Mouse (Mus musculus): Measurements from ENCODE around the gene Dcdc2c. TPM values are rescaled to one million over a fixed set of nuclear protein-coding genes. Genes with fewer than 3 reads are reported as not detected.

The Dcdc2c gene
- not detected for total RNA-seq (2021)
- long read RNA-seq, experiment 1 = 0 reads
- long read RNA-seq, experiment 2 = 0 reads

DNA sequence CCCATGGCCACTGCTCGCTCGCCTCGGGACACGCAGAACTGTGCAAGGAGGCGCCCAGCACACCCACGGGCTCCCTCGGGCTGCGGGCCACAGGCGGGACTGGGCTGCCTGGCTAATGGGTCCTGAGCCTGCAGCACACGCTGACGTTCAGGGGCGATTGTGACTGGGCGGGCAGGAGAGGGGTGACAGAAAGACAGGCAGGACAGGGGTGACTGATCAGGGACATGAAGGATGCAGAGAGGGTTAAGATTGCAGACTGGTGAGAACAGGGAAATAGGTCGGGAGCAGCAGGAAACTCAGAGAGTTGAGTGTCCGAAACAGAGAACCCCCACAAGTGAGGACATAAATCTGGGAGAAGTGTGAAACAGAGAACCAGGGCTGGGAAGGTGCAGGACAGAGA is at the start of gene Dcdc2c:
TSS of gene Dcdc2c (minus strand) at position 101 of the 400 bp plus-strand sequence.
- intact Hi-C loops (cut with DNase I) = no loop called here
- no peak for TF ChIP-seq CTCF (IDR thresholded peaks at IDR 0.05)
- no peak for DNase-seq
- no peak within 1 kb of the TSS for H3K27ac ChIP-seq
- no peak within 1 kb of the TSS for H3K4me3 ChIP-seq

DNA sequence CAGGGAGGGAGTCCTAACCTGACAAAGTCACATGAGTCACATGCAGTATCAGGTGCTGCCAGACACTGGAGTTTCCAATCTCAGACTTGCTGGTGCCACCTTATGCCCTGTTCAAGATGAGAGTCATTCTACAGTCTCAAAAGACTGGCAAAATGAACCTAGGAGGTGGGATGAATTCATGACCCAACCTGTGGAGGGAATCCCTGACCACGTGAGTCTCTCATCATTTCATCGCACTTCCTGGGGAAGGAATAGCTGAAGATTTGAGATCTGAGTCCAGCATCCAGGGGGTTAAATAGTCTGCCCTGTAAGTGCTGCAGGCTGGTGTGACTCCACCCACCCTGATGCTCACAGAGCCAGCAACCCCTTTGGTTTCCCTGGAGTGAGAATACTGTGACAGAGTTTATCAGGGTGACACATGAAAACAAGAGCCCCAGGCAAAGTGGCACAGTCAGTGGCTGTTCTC is 46.4 kb upstream of the Dcdc2c start:
- no peak overlapping the region for H3K4me3 ChIP-seq
- DNase-seq = no peak
- no peak overlapping the region for H3K27ac ChIP-seq
- TF ChIP-seq CTCF (IDR thresholded peaks at IDR 0.05) = no peak
- intact Hi-C loops (cut with DNase I) = no loop called here

GRCm38 (mm10) chr12:28598110-28598509 is 45.9 kb upstream of the Dcdc2c start:
- Histone ChIP-seq H3K4me3 (no peak overlapping the region), H3K27ac (no peak overlapping the region)
- intact Hi-C loops (cut with DNase I) = no loop called here
- no peak for DNase-seq
- TF ChIP-seq CTCF (IDR thresholded peaks at IDR 0.05) = no peak

DNA sequence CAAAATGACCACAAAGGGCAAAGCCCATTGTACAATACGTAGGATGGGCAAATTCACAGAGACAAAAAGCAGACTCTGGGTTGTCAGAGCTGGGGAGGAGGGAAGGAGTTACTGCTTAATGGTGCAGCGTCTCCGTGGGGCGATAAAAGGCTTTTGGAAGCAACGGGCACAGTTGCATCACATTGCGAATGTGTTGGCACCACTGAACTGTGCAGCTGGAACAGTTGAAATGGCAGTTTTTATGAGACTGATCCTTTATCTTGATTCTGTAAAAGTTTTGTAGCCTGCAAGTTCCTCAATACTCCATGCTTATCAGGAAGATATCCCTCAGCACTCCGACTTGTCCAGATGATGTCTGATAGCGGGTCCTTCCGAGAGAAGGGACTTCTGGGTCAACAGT is 45.5 kb upstream of the Dcdc2c start:
- intact Hi-C loops (cut with DNase I) = no loop called here

DNA sequence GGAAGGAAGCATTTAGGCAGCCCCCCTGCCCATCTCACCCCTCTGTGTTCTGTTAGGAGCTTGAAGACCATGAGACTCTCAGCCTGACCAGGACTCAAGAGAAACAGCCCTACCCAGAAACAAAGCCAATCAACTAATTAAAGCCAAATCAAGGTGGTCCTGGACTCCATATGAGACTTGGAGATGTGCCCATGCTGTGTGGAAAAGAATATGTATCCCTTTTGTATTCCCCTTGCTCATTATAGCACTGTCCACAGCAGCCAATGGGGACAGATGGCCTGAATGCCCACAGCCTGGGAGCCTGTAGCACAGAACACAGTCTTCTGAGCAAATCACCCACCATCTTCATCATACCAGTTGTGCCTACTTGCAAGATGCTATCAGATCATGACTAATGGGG is 44.7 kb upstream of the Dcdc2c start:
- Histone ChIP-seq H3K27ac (no peak overlapping the region), H3K4me3 (no peak overlapping the region)
- DNase-seq = no peak
- intact Hi-C loops (cut with DNase I) = no loop called here
- TF ChIP-seq CTCF (IDR thresholded peaks at IDR 0.05) = no peak

More for the DNA sequence above, 45.5 kb upstream of the Dcdc2c start:
- TF ChIP-seq CTCF (IDR thresholded peaks at IDR 0.05) = no peak
- no peak overlapping the region for H3K27ac ChIP-seq
- no peak for DNase-seq
- H3K4me3 ChIP-seq = no peak overlapping the region

DNA sequence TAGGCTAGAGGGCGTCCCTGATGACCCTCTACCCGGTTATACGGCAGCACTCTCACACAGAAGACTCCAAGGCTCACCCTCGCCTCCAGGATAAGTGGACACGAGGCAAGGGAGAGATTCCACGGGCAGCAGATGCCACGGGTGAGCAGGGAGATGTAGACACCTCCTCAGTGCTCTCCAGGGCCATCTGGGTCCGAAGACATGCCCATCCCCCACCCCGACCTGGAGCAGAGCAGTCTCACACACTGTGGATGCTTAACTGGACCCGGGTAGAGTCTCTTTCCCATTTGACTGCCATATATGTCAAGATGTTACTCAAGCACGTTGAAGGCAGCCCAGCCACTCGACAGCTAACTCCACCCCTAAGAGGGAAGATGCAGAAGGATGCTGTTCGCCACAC is 38.2 kb upstream of the Dcdc2c start:
- H3K27ac ChIP-seq = no peak overlapping the region
- no peak overlapping the region for H3K4me3 ChIP-seq
- TF ChIP-seq CTCF (IDR thresholded peaks at IDR 0.05) = no peak
- no peak for DNase-seq
- intact Hi-C loops (cut with DNase I) = no loop called here

- H3K27ac ChIP-seq = no peak overlapping the region
- intact Hi-C loops (cut with DNase I) = loop anchor here (10.0 kb wide), 1 partner anchor 246 kb away; no protein-coding TSS in a partner anchor
- peak; percentile 83 for DNase-seq
- TF ChIP-seq CTCF (IDR thresholded peaks at IDR 0.05) = peak; percentile 88
- peak overlapping the region; percentile 69 for H3K4me3 ChIP-seq
Measured at GRCm38 (mm10) chr12:28589090-28589868, 37.1 kb upstream of the Dcdc2c start.

DNA sequence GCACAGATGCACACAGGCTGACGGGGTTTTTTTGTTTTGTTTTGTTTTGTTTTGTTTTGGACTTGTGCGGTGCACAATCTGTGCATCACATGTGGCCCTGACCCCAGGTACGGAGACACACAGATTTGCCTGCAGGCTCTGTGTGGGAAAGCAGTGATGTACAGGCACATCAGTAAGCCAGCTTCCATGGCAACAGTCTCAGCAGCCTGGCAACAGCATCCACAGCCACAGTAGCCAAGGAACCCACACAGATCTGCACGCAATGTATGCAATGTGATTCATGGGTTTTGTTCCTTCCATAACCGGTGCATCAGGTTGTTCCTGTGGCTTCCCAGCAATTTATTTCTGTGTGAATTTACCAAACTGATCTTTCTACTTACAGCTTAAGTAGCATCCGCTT is 35.8 kb upstream of the Dcdc2c start:
- intact Hi-C loops (cut with DNase I) = loop anchor here (10.0 kb wide), 1 partner anchor 247 kb away; no protein-coding TSS in a partner anchor

DNA sequence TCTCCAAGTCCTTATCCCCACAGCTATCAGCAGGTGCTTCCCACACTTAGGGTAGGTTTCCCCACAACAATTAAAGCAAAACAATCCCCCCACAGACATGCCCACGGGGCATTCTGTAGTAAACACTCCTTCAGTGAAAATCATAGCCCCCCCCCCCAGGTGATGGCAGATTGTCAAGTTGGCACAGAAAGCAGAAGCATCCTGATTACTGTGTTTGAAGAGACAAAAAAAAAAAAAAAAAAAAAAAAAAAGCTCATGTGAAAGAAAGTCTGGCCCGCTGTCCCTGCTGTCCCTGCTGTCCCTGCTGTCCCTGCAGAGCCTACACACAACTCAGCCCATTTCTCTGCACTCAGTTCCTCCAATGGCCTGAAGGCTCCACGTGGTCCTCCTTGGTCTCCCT is 31.8 kb upstream of the Dcdc2c start:
- no peak overlapping the region for H3K4me3 ChIP-seq
- DNase-seq = no peak
- no peak overlapping the region for H3K27ac ChIP-seq
- intact Hi-C loops (cut with DNase I) = loop anchor here (10.0 kb wide), 1 partner anchor 251 kb away; no protein-coding TSS in a partner anchor
- TF ChIP-seq CTCF (IDR thresholded peaks at IDR 0.05) = no peak

More for the DNA sequence above, 35.8 kb upstream of the Dcdc2c start:
- no peak overlapping the region for H3K4me3 ChIP-seq
- no peak overlapping the region for H3K27ac ChIP-seq
- DNase-seq = no peak
- TF ChIP-seq CTCF (IDR thresholded peaks at IDR 0.05) = no peak

- Histone ChIP-seq H3K4me3 (no peak within 1 kb of the TSS), H3K27ac (no peak within 1 kb of the TSS)
- DNase-seq = no peak
- intact Hi-C loops (cut with DNase I) = loop anchor here (10.0 kb wide), 1 partner anchor 252 kb away; no protein-coding TSS in a partner anchor
- TF ChIP-seq CTCF (IDR thresholded peaks at IDR 0.05) = no peak
Measured at GRCm38 (mm10) chr12:28582423-28582822, 30.2 kb upstream of the Dcdc2c start, which contains the start of gene Allc. Gene Allc, minus strand, starts transcription at chr12:28582523.

- no peak overlapping the region for H3K27ac ChIP-seq
- TF ChIP-seq CTCF (IDR thresholded peaks at IDR 0.05) = peak; percentile 43
- H3K4me3 ChIP-seq = no peak overlapping the region
- intact Hi-C loops (cut with DNase I) = no loop called here
- no peak for DNase-seq
Measured at GRCm38 (mm10) chr12:28579132-28579531, 26.9 kb upstream of the Dcdc2c start.

GRCm38 (mm10) chr12:28578147-28578546 is 25.9 kb upstream of the Dcdc2c start:
- no peak for TF ChIP-seq CTCF (IDR thresholded peaks at IDR 0.05)
- H3K27ac ChIP-seq = no peak overlapping the region
- H3K4me3 ChIP-seq = no peak overlapping the region
- intact Hi-C loops (cut with DNase I) = no loop called here
- no peak for DNase-seq

DNA sequence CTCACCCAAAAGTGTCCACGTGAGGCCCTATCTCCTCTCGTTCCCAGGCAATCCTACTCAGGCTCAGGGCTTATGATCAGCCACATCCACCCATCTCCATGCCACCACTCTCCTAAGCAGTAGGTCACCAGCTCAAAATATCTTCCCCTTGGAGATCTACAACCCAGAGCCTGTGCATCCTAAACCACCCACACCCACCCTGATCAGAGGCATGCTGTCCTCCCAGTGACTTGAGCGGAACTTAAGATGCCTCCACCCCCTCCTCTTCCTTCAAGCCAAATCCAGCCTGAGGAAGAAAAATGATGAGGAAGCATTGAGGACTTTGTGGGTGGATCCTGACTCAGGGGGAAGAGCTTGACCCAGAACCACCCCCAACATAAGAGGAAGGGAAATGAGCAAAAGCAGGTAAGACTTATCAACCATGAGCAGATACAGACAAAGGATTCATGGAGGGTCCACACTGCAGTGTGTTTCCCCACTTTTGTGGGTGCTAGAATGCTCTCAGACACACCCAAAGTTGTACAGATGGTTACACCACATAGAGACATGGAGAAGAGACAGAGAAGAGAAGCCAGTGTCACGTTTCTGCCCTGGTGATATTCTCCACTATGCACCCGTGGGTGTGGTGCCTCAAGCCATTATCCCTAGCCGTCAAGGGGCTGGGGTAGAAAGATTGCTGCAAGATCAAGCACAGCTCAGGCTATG is 23.3 kb upstream of the Dcdc2c start:
- no peak overlapping the region for H3K27ac ChIP-seq
- no peak for TF ChIP-seq CTCF (IDR thresholded peaks at IDR 0.05)
- intact Hi-C loops (cut with DNase I) = no loop called here
- DNase-seq = no peak
- H3K4me3 ChIP-seq = no peak overlapping the region

All from gastrocnemius, adult 2 months (tissue).